Mouse (Mus musculus) liver, embryonic 14.5 days (tissue): ENCODE measurements around the gene Dexi. TPM values are rescaled to one million over a fixed set of nuclear protein-coding genes. Genes with fewer than 3 reads are reported as not detected.
A peak's percentile ranks its signal among the peaks of the same experiment; 100 is the strongest.

Source experiments
- ATAC-seq: fragments of 200-750 bp; cut with Nextera tagmentation; 2 replicates; pipeline ENCODE4 v1.8.0; 2017; ENCODE audit warnings: moderate number of reproducible peaks, mild to moderate bottlenecking, moderate library complexity; ENCODE audit not compliant: insufficient read depth
- DNase-seq, 3 experiments: peaks; one replicate each; pipeline ENCODE4 v3.0.0-alpha.2; 2012 to 2013; ENCODE audit warnings: low read depth in 3 of 3, low spot score in 3 of 3
- H3K27ac ChIP-seq: fragments of 300-500 bp; sonication (generic); 2 replicates; pipeline ENCODE4 v1.5.1; 2014; ENCODE audit warnings: moderate library complexity, mild to moderate bottlenecking, control low read depth, inconsistent platforms
- H3K27me3 ChIP-seq: fragments of 300-500 bp; sonication (generic); 2 replicates; pipeline ENCODE4 v1.6.1; 2014; ENCODE audit warnings: mild to moderate bottlenecking, low read length, moderate library complexity; ENCODE audit not compliant: control insufficient read depth, insufficient read depth
- H3K36me3 ChIP-seq: fragments of 300-500 bp; sonication (generic); replicated peaks from 2 replicates; pipeline ENCODE4 v1.6.1; 2014; ENCODE audit warnings: low read depth; ENCODE audit not compliant: control insufficient read depth, insufficient read depth
- H3K4me1 ChIP-seq, 2 experiments: fragments of 200-500 bp in 1 of 2; fragments of 300-500 bp in 1 of 2; sonication (generic) in 1 of 2; replicated peaks; 2 replicates each; pipeline ENCODE4 v1.6.1; 2012 to 2014; ENCODE audit warnings: antibody characterized with exemption in 1 of 2, inconsistent platforms in 1 of 2, low read length in 1 of 2; ENCODE audit not compliant: control insufficient read depth in 2 of 2, insufficient read depth in 2 of 2
- H3K4me2 ChIP-seq: fragments of 300-500 bp; sonication (generic); 2 replicates; pipeline ENCODE4 v1.6.1; 2014; ENCODE audit warnings: low read depth, mild to moderate bottlenecking, control low read depth, moderate library complexity
- H3K4me3 ChIP-seq, 2 experiments: fragments of 200-500 bp in 1 of 2; fragments of 300-500 bp in 1 of 2; sonication (generic) in 1 of 2; 2 replicates each; pipeline ENCODE4 v1.5.1; 2012 to 2014; ENCODE audit warnings: low read depth in 2 of 2, low read length in 2 of 2, mild to moderate bottlenecking in 2 of 2, control low read depth in 1 of 2, inconsistent platforms in 1 of 2, moderate library complexity in 1 of 2; ENCODE audit not compliant: insufficient read depth in 1 of 2
- H3K9ac ChIP-seq: fragments of 300-500 bp; sonication (generic); replicated peaks from 2 replicates; pipeline ENCODE4 v1.6.1; 2014; ENCODE audit warnings: mild to moderate bottlenecking, control low read depth, moderate library complexity
- H3K9me3 ChIP-seq: fragments of 300-500 bp; sonication (generic); 2 replicates; pipeline ENCODE4 v1.6.1; 2016; ENCODE audit warnings: low read length, mixed read lengths; ENCODE audit not compliant: control insufficient read depth
- CTCF ChIP-seq: IDR thresholded peaks from 2 replicates; pipeline ENCODE4 v1.5.1; 2016; ENCODE audit warnings: antibody characterized with exemption, low read depth, control low read depth
- EP300 ChIP-seq: IDR thresholded peaks from 2 replicates; pipeline ENCODE4 v1.6.1; 2016; ENCODE audit warnings: antibody characterized with exemption, low read depth
- WGBS: fragments of 180-500 bp; shearing (Covaris S2); extraction: QIAGEN DNeasy Blood & Tissue Kit; methylation state at CpG from one replicate; pipeline ENCODE4 v1.1.7; 2014; ENCODE audit not compliant: insufficient replicate concordance; 5-methylcytosine and 5-hydroxymethylcytosine counted together
- polyA plus RNA-seq, 2 experiments: library from polyadenylated mRNA; depleted of rRNA in 1 of 2; stranded (reverse) in 1 of 2; unstranded in 1 of 2; fragments of >200 nt; fragmentation: Nextera tagmentation in 1 of 2; extraction: Ambion mirVana in 1 of 2; gene quantifications; 2 replicates each; pipeline versions ENCODE4 v1.2.1 to v1.2.3; 2012 to 2014

Gene Dexi
- polyA plus RNA-seq, 2 experiments: 3.9 to 4.3 TPM

DNA sequence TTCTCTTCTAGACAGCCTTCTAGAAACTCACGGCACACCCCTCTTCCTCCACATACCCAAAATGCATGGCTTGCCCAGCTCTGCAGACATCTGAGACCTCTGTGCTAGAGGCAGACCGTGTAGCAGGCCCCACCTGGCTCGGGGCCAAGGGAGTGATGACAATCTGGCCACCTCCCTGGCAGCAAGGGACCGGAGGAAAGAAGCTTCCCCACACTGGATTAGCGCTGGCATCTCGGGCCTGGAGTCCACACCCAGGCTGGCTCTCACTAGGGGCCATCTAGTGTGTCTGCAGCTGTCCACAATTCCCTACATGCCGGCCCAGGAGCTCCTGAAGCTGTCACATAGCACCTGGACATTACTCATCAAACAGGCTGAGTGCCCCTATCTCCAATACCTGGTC is 8.3 kb downstream of the Dexi start:
- Histone ChIP-seq H3K27me3 (no peaks in the 10 kb centered on the region), H3K4me3 (no peak overlapping the region), H3K36me3 (no peaks in the 10 kb centered on the region), H3K27ac (no peak overlapping the region), H3K9ac (no peak overlapping the region), H3K4me1 (no peaks in the 10 kb centered on the region), H3K4me2 (no peak overlapping the region), H3K9me3 (no peaks in the 10 kb centered on the region)
- no peak for ATAC-seq
- TF ChIP-seq EP300 (no peak), CTCF (no peak)
- WGBS: 66% methylated on average over 7 of the region's 7 CpGs
- no peak for DNase-seq

- WGBS: 61% methylated on average over 4 of the region's 4 CpGs
- H3K4me2 ChIP-seq: no peak overlapping the region
- ATAC-seq (no peak), DNase-seq (no peak)
- no peaks in the 10 kb centered on the region for H3K4me1 ChIP-seq
- H3K9ac ChIP-seq: no peak overlapping the region
- TF ChIP-seq EP300: no peak
- no peak for TF ChIP-seq CTCF
- no peaks in the 10 kb centered on the region for H3K27me3 ChIP-seq
- no peak overlapping the region for H3K27ac ChIP-seq
- H3K36me3 ChIP-seq: no peaks in the 10 kb centered on the region
- H3K9me3 ChIP-seq: no peaks in the 10 kb centered on the region
- H3K4me3 ChIP-seq: no peak overlapping the region
Measured at GRCm38 (mm10) chr16:10533781-10534180, 9.1 kb downstream of the Dexi start.

- no peak for DNase-seq
- H3K9me3 ChIP-seq: no peaks in the 10 kb centered on the region
- H3K27me3 ChIP-seq: no peaks in the 10 kb centered on the region
- no peak overlapping the region for H3K9ac ChIP-seq
- no peak for ATAC-seq
- 78% methylated on average over 4 of the region's 4 CpGs for WGBS
- H3K27ac ChIP-seq: no peak overlapping the region
- H3K4me1 ChIP-seq: 0 out of 4 replicates have a peak, but pooled peaks cover 0 to under 1% of the 10 kb centered on the region in 2 experiments
- no peaks in the 10 kb centered on the region for H3K36me3 ChIP-seq
- no peak overlapping the region for H3K4me3 ChIP-seq
- no peak for TF ChIP-seq EP300
- no peak for TF ChIP-seq CTCF
- H3K4me2 ChIP-seq: no peak overlapping the region
Measured at GRCm38 (mm10) chr16:10530179-10530578, 12.7 kb downstream of the Dexi start.

DNA sequence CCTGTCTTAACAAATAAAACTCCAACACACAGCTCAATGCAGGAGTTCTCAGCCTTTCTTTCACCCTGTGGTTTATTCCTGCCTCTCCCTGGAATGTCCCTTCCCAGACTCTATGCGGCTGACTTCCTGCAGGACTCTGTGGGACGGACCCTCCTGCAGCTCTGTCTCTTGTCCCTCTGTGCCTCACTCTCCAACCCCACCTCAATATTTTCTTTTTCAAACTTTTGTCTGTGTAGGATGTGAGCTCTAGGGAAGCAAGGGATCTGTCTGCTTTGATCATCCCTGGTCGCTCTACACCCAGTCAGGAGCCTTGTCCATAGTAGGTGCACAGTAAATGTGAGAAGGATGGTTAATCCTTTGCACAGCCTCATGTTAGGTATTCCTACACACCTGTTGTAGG is 14.5 kb downstream of the Dexi start:
- Histone ChIP-seq H3K4me1 (0 out of 4 replicates have a peak, but pooled peaks cover 0 to 2% of the 10 kb centered on the region in 2 experiments), H3K36me3 (no peaks in the 10 kb centered on the region), H3K9ac (no peak overlapping the region), H3K27me3 (no peaks in the 10 kb centered on the region), H3K27ac (no peak overlapping the region), H3K9me3 (no peaks in the 10 kb centered on the region), H3K4me3 (no peak overlapping the region), H3K4me2 (no peak overlapping the region)
- TF ChIP-seq CTCF (no peak), EP300 (no peak)
- ATAC-seq: no peak
- DNase-seq: no peak
- 55% methylated on average over 3 of the region's 3 CpGs for WGBS

- H3K27me3 ChIP-seq: no peaks in the 10 kb centered on the region
- no peak overlapping the region for H3K9ac ChIP-seq
- H3K9me3 ChIP-seq: no peaks in the 10 kb centered on the region
- no peak for ATAC-seq
- H3K4me2 ChIP-seq: no peak overlapping the region
- 66% methylated on average over 6 of the region's 6 CpGs for WGBS
- no peak for DNase-seq
- H3K4me1 ChIP-seq: 0 out of 4 replicates have a peak, but pooled peaks cover 0 to 2% of the 10 kb centered on the region in 2 experiments
- H3K4me3 ChIP-seq: no peak overlapping the region
- H3K27ac ChIP-seq: no peak overlapping the region
- TF ChIP-seq EP300 (no peak), CTCF (0 out of 2 replicates have a peak, but pooled peaks have one; percentile 20)
- H3K36me3 ChIP-seq: no peaks in the 10 kb centered on the region
Measured at GRCm38 (mm10) chr16:10527046-10527644, 15.7 kb downstream of the Dexi start.
